Mouse (Mus musculus) lung, postnatal 0 days (tissue): ENCODE measurements around the gene Sidt2. TPM values are rescaled to one million over a fixed set of nuclear protein-coding genes. Genes with fewer than 3 reads are reported as not detected.

ENCODE experiments used
- ATAC-seq: fragments of 200-750 bp; cut with Nextera tagmentation; 2 replicates; pipeline ENCODE4 v1.8.0; 2017; ENCODE audit warnings: moderate library complexity
- DNase-seq: peaks from one replicate; pipeline ENCODE4 v3.0.0-alpha.2; 2016; ENCODE audit warnings: low spot score
- H3K27ac ChIP-seq: fragments of 300-500 bp; sonication (generic); 2 replicates; pipeline ENCODE4 v1.5.1; 2014; ENCODE audit warnings: antibody characterized with exemption, mild to moderate bottlenecking, low read length, mixed read lengths
- H3K27me3 ChIP-seq: fragments of 300-500 bp; sonication (generic); replicated peaks from 2 replicates; pipeline ENCODE4 v1.6.1; 2014; ENCODE audit warnings: low read length, mixed read lengths; ENCODE audit not compliant: insufficient read depth
- H3K36me3 ChIP-seq: fragments of 300-500 bp; sonication (generic); 2 replicates; pipeline ENCODE4 v1.6.1; 2014; ENCODE audit warnings: low read length, mixed read lengths; ENCODE audit not compliant: insufficient read depth
- H3K4me1 ChIP-seq: fragments of 300-500 bp; sonication (generic); 2 replicates; pipeline ENCODE4 v1.6.1; 2014; ENCODE audit warnings: antibody characterized with exemption, low read depth, low read length, mixed read lengths; ENCODE audit not compliant: insufficient read depth
- H3K4me2 ChIP-seq: fragments of 300-500 bp; sonication (generic); replicated peaks from 2 replicates; pipeline ENCODE4 v1.6.1; 2014; ENCODE audit warnings: low read depth, mild to moderate bottlenecking, low read length, moderate library complexity, mixed read lengths
- H3K4me3 ChIP-seq: fragments of 300-500 bp; sonication (generic); 2 replicates; pipeline ENCODE4 v1.5.1; 2014; ENCODE audit warnings: low read depth, low read length
- H3K9ac ChIP-seq: fragments of 300-500 bp; sonication (generic); replicated peaks from 2 replicates; pipeline ENCODE4 v1.6.1; 2014; ENCODE audit warnings: low read depth, mild to moderate bottlenecking
- H3K9me3 ChIP-seq: fragments of 300-500 bp; sonication (generic); 2 replicates; pipeline ENCODE4 v1.6.1; 2016; ENCODE audit warnings: low read length, mixed read lengths
- CTCF ChIP-seq: IDR thresholded peaks from 2 replicates; pipeline ENCODE4 v1.5.1; 2016; ENCODE audit warnings: antibody characterized with exemption, mild to moderate bottlenecking
- EP300 ChIP-seq: IDR thresholded peaks from 2 replicates; pipeline ENCODE4 v1.6.1; 2016; ENCODE audit warnings: antibody characterized with exemption, mild to moderate bottlenecking, control low read depth
- WGBS: fragments of 180-500 bp; shearing (Covaris S2); extraction: QIAGEN DNeasy Blood & Tissue Kit; methylation state at CpG from one replicate; pipeline ENCODE4 v1.1.7; 2014; 5-methylcytosine and 5-hydroxymethylcytosine counted together
- polyA plus RNA-seq: library from polyadenylated mRNA; unstranded; fragments of >200 nt; fragmentation: Nextera tagmentation; extraction: Ambion mirVana; gene quantifications from 2 replicates; pipeline ENCODE4 v1.2.1, GENCODE M21; 2015

The Sidt2 gene
- polyA plus RNA-seq, 1 experiment from 2014 or later = 58.7 TPM

DNA sequence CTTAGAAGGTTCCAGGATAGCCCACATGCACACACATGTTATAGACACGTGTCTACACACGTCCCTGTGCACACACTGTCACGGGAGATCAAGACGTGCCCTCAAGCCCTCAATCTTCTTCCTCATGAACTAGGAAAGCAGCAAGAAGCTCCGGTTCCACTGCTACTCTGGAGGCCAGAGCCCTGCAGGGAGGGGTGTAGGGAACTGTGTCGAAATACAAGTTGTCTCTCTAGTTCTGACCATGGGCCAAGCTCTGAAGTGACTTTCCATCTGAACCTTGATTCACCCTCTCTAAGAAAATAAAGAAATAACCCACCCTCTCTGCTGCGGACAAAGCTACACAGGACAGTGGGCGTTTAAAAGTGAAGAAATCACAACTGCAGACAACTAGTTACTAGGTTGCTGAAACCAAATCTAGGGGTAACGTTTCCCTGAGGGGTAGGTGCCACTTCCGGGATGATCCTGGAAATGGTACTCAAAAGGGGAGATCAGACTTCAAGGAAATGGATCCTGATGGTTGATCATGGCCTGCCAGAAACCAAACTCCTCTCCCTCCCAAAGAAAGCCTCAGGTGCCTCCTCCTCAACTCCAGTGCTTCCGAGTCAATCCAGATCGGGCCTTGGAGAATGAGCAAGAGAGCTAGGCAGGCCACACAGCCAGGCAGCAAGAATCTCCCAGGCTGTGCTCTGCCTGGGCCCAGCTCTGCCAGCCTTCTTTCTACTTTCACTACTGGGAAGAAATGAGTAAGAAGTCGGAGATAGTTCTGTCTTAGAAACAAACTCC lies 1.4 kb downstream of the Sidt2 start:
- DNase-seq (peak; percentile 73), ATAC-seq (peak; percentile 8; the same call in 1 of the 2 replicates)
- H3K27ac ChIP-seq = peak overlapping the region; percentile 98
- H3K4me3 ChIP-seq = peak overlapping the region; percentile 93
- H3K4me1 ChIP-seq = peaks cover 14% of the 10 kb centered on the region; the same call in 1 of the 2 replicates
- H3K9ac ChIP-seq = peak overlapping the region; percentile 98
- TF ChIP-seq EP300 = no peak
- no peak for TF ChIP-seq CTCF
- H3K9me3 ChIP-seq = no peaks in the 10 kb centered on the region
- peak overlapping the region; percentile 81 for H3K4me2 ChIP-seq
- H3K27me3 ChIP-seq = no peaks in the 10 kb centered on the region
- H3K36me3 ChIP-seq = peaks cover 29% of the 10 kb centered on the region
- 31% methylated on average over 13 of the region's 13 CpGs for WGBS

DNA sequence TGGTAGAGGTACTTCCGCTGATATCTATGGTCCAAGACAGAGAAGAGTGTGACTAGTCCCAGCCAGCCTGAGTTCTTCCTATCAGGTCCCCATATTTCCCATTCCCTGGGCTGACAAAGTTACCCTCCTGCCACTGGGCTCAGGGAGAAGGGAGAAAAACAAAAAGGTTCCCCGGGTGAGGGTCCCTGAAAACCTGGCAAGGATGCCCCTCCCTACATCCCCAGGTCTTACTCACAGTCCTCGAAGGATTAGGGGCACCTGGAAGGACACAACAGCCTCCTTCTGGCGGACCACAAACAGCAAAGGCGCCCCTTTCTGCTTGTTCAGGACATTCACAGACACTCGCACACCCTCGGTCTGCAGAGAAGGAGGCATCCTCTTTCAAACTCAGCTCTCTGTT lies 2.2 kb downstream of the Sidt2 start:
- H3K4me3 ChIP-seq = 0 out of 2 replicates have a peak overlapping the region, but pooled peaks have one; percentile 93
- no peaks in the 10 kb centered on the region for H3K27me3 ChIP-seq
- peaks cover 14% of the 10 kb centered on the region; the same call in 1 of the 2 replicates for H3K4me1 ChIP-seq
- peaks cover 29% of the 10 kb centered on the region for H3K36me3 ChIP-seq
- no peaks in the 10 kb centered on the region for H3K9me3 ChIP-seq
- H3K27ac ChIP-seq = peak overlapping the region; percentile 98; the same call in 1 of the 2 replicates
- peak overlapping the region; percentile 81 for H3K4me2 ChIP-seq
- WGBS = 82% methylated on average over 7 of the region's 7 CpGs
- peak overlapping the region; percentile 98; the same call in 1 of the 2 replicates for H3K9ac ChIP-seq
- ATAC-seq (no peak), DNase-seq (no peak)
- TF ChIP-seq EP300 = no peak
- no peak for TF ChIP-seq CTCF

DNA sequence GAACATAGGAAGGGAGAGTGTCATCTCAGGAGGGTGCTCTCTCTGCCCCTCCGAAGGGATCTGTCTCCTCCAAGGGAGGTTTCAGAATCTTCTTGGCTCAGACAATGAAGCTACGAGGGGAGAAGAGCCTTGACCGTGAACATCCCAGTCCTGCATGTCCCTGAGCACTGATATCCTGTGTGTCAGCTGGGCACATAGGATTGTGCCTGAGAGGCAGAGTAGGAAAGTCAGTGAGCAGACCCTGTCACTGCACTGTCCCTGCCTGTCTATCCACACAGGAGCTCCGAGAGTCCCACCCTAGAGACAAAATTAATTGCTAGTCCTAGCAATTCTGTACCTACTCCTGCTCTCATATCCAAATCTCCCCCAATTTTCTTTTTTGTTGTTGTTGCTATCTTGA lies 3.0 kb downstream of the Sidt2 start:
- WGBS = 91% methylated on average over 4 of the region's 4 CpGs
- Histone ChIP-seq H3K4me1 (peaks cover 14% of the 10 kb centered on the region; the same call in 1 of the 2 replicates), H3K4me2 (no peak overlapping the region), H3K4me3 (no peak overlapping the region), H3K9me3 (no peaks in the 10 kb centered on the region), H3K27me3 (no peaks in the 10 kb centered on the region), H3K36me3 (peaks cover 29% of the 10 kb centered on the region), H3K9ac (no peak overlapping the region), H3K27ac (no peak overlapping the region)
- DNase-seq (no peak), ATAC-seq (no peak)
- no peak for TF ChIP-seq CTCF
- no peak for TF ChIP-seq EP300

DNA sequence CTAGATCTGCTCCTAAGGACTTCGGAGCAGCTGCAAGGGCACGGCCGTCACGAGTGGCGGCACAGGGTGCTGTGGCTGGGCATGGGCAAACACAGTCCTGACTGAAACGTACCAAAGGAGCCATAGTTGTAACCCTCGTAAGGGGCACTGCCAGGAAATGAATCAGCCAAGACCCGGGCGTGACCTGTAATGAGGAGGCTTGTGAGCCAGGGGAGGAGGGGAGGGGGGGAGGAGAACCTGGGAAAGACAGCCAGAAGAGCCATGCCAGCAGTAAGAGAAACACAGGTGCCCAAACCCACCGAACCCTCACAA lies 8.2 kb downstream of the Sidt2 start:
- H3K27ac ChIP-seq = no peak overlapping the region
- no peak overlapping the region for H3K4me2 ChIP-seq
- H3K9ac ChIP-seq = no peak overlapping the region
- H3K4me1 ChIP-seq = no peaks in the 10 kb centered on the region
- DNase-seq (no peak), ATAC-seq (no peak)
- H3K36me3 ChIP-seq = peaks cover 59% of the 10 kb centered on the region
- no peak overlapping the region for H3K4me3 ChIP-seq
- WGBS = 68% methylated on average over 10 of the region's 10 CpGs
- TF ChIP-seq CTCF (no peak), EP300 (no peak)
- no peaks in the 10 kb centered on the region for H3K9me3 ChIP-seq
- H3K27me3 ChIP-seq = no peaks in the 10 kb centered on the region

- Histone ChIP-seq H3K36me3 (peaks cover 60% of the 10 kb centered on the region), H3K4me1 (no peaks in the 10 kb centered on the region), H3K9ac (no peak overlapping the region), H3K27me3 (no peaks in the 10 kb centered on the region), H3K9me3 (no peaks in the 10 kb centered on the region), H3K4me2 (no peak overlapping the region), H3K27ac (no peak overlapping the region), H3K4me3 (no peak overlapping the region)
- 85% methylated on average over 16 of the region's 16 CpGs for WGBS
- ATAC-seq (no peak), DNase-seq (no peak)
- no peak for TF ChIP-seq CTCF
Measured at GRCm38 (mm10) chr9:45946182-45946871, 8.7 kb downstream of the Sidt2 start.

DNA sequence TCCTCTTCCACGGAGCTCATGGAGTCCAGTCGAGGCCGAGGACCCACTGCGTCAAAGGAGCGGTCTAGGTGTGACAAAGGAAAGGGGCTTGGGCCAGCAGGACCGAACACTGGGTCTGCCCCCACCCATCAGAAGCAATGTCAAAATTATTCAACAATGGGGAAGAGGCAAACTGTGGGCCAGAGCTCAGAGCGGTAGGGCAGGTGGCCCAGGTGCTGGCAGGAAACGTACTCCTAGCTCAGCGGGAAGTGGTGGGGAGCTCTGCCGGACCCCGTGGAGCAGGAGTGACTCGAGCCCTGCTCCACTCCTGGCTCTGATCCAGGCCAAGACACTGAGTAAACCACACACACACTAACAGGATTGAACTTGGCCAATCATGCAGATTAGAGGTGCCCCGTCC lies 9.3 kb downstream of the Sidt2 start:
- Histone ChIP-seq H3K9me3 (no peaks in the 10 kb centered on the region), H3K27me3 (no peaks in the 10 kb centered on the region), H3K36me3 (peaks cover 65% of the 10 kb centered on the region), H3K9ac (no peak overlapping the region), H3K4me3 (no peak overlapping the region), H3K27ac (no peak overlapping the region), H3K4me2 (no peak overlapping the region), H3K4me1 (no peaks in the 10 kb centered on the region)
- DNase-seq = no peak
- 71% methylated on average over 13 of the region's 13 CpGs for WGBS
- no peak for TF ChIP-seq CTCF
- no peak for TF ChIP-seq EP300
- no peak for ATAC-seq
